Mouse (Mus musculus) liver, embryonic 14.5 days (tissue): Measurements from ENCODE around the gene Ptpn5. TPM values are rescaled to one million over a fixed set of nuclear protein-coding genes. Genes with fewer than 3 reads are reported as not detected.

Source experiments
- ATAC-seq: fragments of 200-750 bp; cut with Nextera tagmentation; 2 replicates; pipeline ENCODE4 v1.8.0; 2017; ENCODE audit warnings: moderate number of reproducible peaks, mild to moderate bottlenecking, moderate library complexity; ENCODE audit not compliant: insufficient read depth
- DNase-seq, 3 experiments: peaks; one replicate each; pipeline ENCODE4 v3.0.0-alpha.2; 2012 to 2013; ENCODE audit warnings: low read depth in 3 of 3, low spot score in 3 of 3
- H3K27ac ChIP-seq: fragments of 300-500 bp; sonication (generic); 2 replicates; pipeline ENCODE4 v1.5.1; 2014; ENCODE audit warnings: moderate library complexity, mild to moderate bottlenecking, control low read depth, inconsistent platforms
- H3K27me3 ChIP-seq: fragments of 300-500 bp; sonication (generic); 2 replicates; pipeline ENCODE4 v1.6.1; 2014; ENCODE audit warnings: mild to moderate bottlenecking, low read length, moderate library complexity; ENCODE audit not compliant: control insufficient read depth, insufficient read depth
- H3K36me3 ChIP-seq: fragments of 300-500 bp; sonication (generic); replicated peaks from 2 replicates; pipeline ENCODE4 v1.6.1; 2014; ENCODE audit warnings: low read depth; ENCODE audit not compliant: control insufficient read depth, insufficient read depth
- H3K4me1 ChIP-seq, 2 experiments: fragments of 200-500 bp in 1 of 2; fragments of 300-500 bp in 1 of 2; sonication (generic) in 1 of 2; replicated peaks; 2 replicates each; pipeline ENCODE4 v1.6.1; 2012 to 2014; ENCODE audit warnings: antibody characterized with exemption in 1 of 2, inconsistent platforms in 1 of 2, low read length in 1 of 2; ENCODE audit not compliant: control insufficient read depth in 2 of 2, insufficient read depth in 2 of 2
- H3K4me2 ChIP-seq: fragments of 300-500 bp; sonication (generic); 2 replicates; pipeline ENCODE4 v1.6.1; 2014; ENCODE audit warnings: low read depth, mild to moderate bottlenecking, control low read depth, moderate library complexity
- H3K4me3 ChIP-seq, 2 experiments: fragments of 200-500 bp in 1 of 2; fragments of 300-500 bp in 1 of 2; sonication (generic) in 1 of 2; 2 replicates each; pipeline ENCODE4 v1.5.1; 2012 to 2014; ENCODE audit warnings: low read depth in 2 of 2, low read length in 2 of 2, mild to moderate bottlenecking in 2 of 2, control low read depth in 1 of 2, inconsistent platforms in 1 of 2, moderate library complexity in 1 of 2; ENCODE audit not compliant: insufficient read depth in 1 of 2
- H3K9ac ChIP-seq: fragments of 300-500 bp; sonication (generic); replicated peaks from 2 replicates; pipeline ENCODE4 v1.6.1; 2014; ENCODE audit warnings: mild to moderate bottlenecking, control low read depth, moderate library complexity
- H3K9me3 ChIP-seq: fragments of 300-500 bp; sonication (generic); 2 replicates; pipeline ENCODE4 v1.6.1; 2016; ENCODE audit warnings: low read length, mixed read lengths; ENCODE audit not compliant: control insufficient read depth
- CTCF ChIP-seq: IDR thresholded peaks from 2 replicates; pipeline ENCODE4 v1.5.1; 2016; ENCODE audit warnings: antibody characterized with exemption, low read depth, control low read depth
- EP300 ChIP-seq: IDR thresholded peaks from 2 replicates; pipeline ENCODE4 v1.6.1; 2016; ENCODE audit warnings: antibody characterized with exemption, low read depth
- WGBS: fragments of 180-500 bp; shearing (Covaris S2); extraction: QIAGEN DNeasy Blood & Tissue Kit; methylation state at CpG from one replicate; pipeline ENCODE4 v1.1.7; 2014; ENCODE audit not compliant: insufficient replicate concordance; 5-methylcytosine and 5-hydroxymethylcytosine counted together
- polyA plus RNA-seq, 2 experiments: library from polyadenylated mRNA; depleted of rRNA in 1 of 2; stranded (reverse) in 1 of 2; unstranded in 1 of 2; fragments of >200 nt; fragmentation: Nextera tagmentation in 1 of 2; extraction: Ambion mirVana in 1 of 2; gene quantifications; 2 replicates each; pipeline versions ENCODE4 v1.2.1 to v1.2.3; 2012 to 2014

Ptpn5 gene
- polyA plus RNA-seq, 2 experiments: not detected

DNA sequence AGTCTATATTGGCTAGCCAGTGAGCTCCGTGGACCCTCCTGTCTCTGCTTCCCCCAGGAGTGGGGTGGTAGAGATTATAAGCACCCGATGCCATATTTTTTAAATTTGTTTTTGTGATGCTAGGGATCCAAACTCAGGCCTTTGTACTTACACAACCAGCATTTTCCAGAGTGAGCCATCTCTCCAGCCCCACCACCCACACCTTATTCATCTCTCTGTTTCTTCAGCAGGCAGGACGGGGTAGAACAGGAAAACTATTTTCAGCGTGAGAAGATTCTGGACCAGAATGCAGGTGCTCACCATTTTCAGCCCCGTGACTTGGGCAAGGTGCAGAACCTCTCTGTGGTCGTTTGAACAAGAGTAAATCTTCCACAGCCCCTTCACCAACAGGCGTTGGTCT is 34.2 kb downstream of the Ptpn5 start:
- ATAC-seq: no peak
- WGBS: 52% methylated on average over 7 of the region's 7 CpGs
- TF ChIP-seq EP300 (no peak), CTCF (no peak)

DNA sequence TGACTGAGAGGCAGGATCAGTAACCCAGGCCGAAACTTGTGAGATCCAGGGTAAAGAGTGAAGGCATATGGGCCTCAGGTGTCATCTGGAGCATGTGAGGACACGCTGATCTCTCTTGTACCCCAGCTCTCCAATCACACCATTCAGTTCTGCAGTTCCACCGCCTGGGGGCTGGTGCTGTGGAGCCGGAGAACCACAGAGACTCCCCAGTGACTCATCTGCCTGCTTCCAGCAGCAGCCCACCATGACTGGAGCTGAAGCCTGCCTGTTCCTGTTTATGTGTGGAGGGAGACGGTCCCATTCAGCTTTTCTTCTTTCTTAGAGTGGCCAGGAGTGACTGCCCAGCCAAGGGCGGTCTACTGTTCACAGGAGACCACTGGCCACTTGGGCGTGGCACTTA is 35.4 kb downstream of the Ptpn5 start:
- Histone ChIP-seq H3K36me3 (no peaks in the 10 kb centered on the region), H3K27me3 (no peaks in the 10 kb centered on the region), H3K4me3 (no peak overlapping the region), H3K9me3 (no peaks in the 10 kb centered on the region), H3K4me2 (no peak overlapping the region), H3K27ac (no peak overlapping the region), H3K4me1 (no peaks in the 10 kb centered on the region), H3K9ac (no peak overlapping the region)
- no peak for ATAC-seq
- TF ChIP-seq EP300 (no peak), CTCF (no peak)
- DNase-seq: no peak
- 49% methylated on average over 7 of the region's 7 CpGs for WGBS

More for the DNA sequence above, 34.2 kb downstream of the Ptpn5 start:
- Histone ChIP-seq H3K27ac (no peak overlapping the region), H3K9ac (no peak overlapping the region), H3K4me3 (no peak overlapping the region), H3K36me3 (no peaks in the 10 kb centered on the region), H3K9me3 (no peaks in the 10 kb centered on the region), H3K27me3 (no peaks in the 10 kb centered on the region), H3K4me2 (no peak overlapping the region), H3K4me1 (no peaks in the 10 kb centered on the region)
- DNase-seq: no peak

DNA sequence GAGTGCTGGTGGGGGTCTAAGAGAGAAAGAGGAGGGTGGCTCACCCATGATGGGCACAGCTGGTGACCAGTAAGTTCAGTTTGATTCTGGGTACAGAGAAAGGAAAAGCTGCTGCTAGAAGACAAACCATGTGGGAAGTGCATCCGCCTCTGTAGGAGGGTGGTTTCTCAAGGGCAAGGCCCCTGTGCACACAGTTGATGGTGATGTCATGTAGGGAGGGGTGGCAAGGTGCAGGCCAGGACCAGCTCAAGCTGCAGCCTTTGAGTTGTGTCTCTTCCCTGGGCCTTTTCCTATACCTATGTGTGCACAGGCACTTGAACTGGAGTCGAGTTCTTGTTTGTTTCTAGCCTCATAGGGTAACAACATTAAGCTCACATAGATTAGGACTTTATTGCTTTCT is 38.5 kb downstream of the Ptpn5 start:
- DNase-seq (no peak), ATAC-seq (no peak)
- 35% methylated on average over 2 of the region's 2 CpGs for WGBS
- Histone ChIP-seq H3K4me3 (no peak overlapping the region), H3K36me3 (no peaks in the 10 kb centered on the region), H3K4me1 (no peaks in the 10 kb centered on the region), H3K9ac (no peak overlapping the region), H3K27ac (no peak overlapping the region), H3K27me3 (no peaks in the 10 kb centered on the region), H3K4me2 (no peak overlapping the region), H3K9me3 (no peaks in the 10 kb centered on the region)
- no peak for TF ChIP-seq CTCF
- TF ChIP-seq EP300: no peak

DNA sequence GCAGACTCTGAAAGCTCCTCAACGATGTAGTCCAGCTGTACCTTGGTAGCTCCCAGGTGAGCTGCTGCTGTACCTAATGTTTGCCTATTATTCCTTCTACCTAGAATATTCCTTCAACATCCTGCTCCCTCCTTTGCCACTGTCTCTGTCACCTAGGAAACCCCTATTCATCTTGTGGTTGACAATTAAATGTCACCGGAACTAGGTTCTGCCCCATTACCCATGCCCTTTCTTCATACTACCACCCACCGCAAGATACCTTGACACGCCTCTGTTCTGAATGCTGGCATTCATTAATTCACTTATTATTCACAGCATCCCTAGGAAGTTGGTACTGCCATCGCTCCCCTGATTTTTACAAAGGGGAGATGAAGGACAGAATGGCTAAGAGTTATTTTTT is 39.5 kb downstream of the Ptpn5 start:
- Histone ChIP-seq H3K4me3 (no peak overlapping the region), H3K27me3 (no peaks in the 10 kb centered on the region), H3K36me3 (no peaks in the 10 kb centered on the region), H3K27ac (no peak overlapping the region), H3K4me1 (no peaks in the 10 kb centered on the region), H3K9me3 (no peaks in the 10 kb centered on the region), H3K4me2 (no peak overlapping the region), H3K9ac (no peak overlapping the region)
- 79% methylated on average over 5 of the region's 5 CpGs for WGBS
- TF ChIP-seq CTCF (no peak), EP300 (no peak)
- ATAC-seq: no peak
- no peak for DNase-seq

DNA sequence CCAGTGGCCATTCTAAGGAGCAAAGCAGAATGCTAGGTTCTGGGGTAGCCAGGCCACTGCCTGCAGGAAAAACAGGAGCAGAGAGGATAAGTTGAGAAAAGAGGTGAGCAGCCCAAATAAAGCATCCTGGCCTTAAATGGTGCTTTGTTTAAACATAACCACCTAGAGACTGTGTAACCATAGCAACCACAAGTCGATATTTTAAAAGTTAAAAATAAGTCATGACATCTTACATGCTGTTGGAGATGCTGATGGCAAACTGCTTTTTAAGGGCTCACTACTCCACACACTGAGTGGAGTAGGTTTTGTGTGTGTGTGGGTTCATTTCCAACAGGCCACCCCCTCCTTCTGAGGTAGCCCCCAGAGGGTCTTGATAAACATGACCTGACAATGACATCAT is 48.4 kb downstream of the Ptpn5 start:
- Histone ChIP-seq H3K9ac (no peak overlapping the region), H3K27me3 (no peaks in the 10 kb centered on the region), H3K4me1 (0 out of 4 replicates have a peak, but pooled peaks cover 0 to 2% of the 10 kb centered on the region in 2 experiments), H3K9me3 (no peaks in the 10 kb centered on the region), H3K36me3 (no peaks in the 10 kb centered on the region), H3K4me3 (no peak overlapping the region), H3K27ac (no peak overlapping the region), H3K4me2 (no peak overlapping the region)
- ATAC-seq (no peak), DNase-seq (no peak)
- TF ChIP-seq EP300 (no peak), CTCF (no peak)
- 61% methylated on average over 1 of the region's 1 CpGs for WGBS

DNA sequence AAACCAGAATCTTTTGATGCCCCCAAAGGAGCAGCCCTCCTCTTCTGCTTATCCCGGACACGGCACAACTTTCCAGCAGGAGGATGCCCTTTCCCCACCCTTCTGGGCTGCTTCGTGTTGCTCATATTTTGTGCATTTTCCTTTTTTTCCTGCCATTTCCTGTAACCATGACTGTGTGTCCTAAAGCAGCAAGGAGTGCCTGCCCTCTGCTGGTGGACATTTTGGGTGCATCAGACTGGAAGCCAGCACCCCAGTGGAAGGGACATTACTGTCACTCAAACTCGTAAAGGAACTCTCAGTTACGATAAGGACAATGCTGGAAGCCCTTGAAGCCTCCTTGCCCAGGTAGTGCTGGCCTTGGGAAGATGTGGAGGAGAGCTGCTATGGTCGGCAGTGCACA is 52.2 kb downstream of the Ptpn5 start:
- no peaks in the 10 kb centered on the region for H3K36me3 ChIP-seq
- WGBS: 25% methylated on average over 6 of the region's 6 CpGs
- H3K4me3 ChIP-seq: no peak overlapping the region
- no peak for DNase-seq
- no peak overlapping the region for H3K4me2 ChIP-seq
- TF ChIP-seq EP300: no peak
- peak; percentile 88 for TF ChIP-seq CTCF
- H3K27me3 ChIP-seq: no peaks in the 10 kb centered on the region
- no peaks in the 10 kb centered on the region for H3K9me3 ChIP-seq
- no peak for ATAC-seq
- H3K4me1 ChIP-seq: 0 out of 4 replicates have a peak, but pooled peaks cover 0 to 2% of the 10 kb centered on the region in 2 experiments
- no peak overlapping the region for H3K27ac ChIP-seq
- no peak overlapping the region for H3K9ac ChIP-seq
